Mouse (Mus musculus): ENCODE results near the gene Zfand3. TPM values are rescaled to one million over a fixed set of nuclear protein-coding genes. Genes with fewer than 3 reads are reported as not detected.
A peak's percentile ranks its signal among the peaks of the same experiment; 100 is the strongest.

Gene Zfand3
- polyA plus RNA-seq, 1 experiment from 2014 or later: 68.1 TPM

- peaks cover 59% of the 10 kb centered on the region for H3K36me3 ChIP-seq
- no peaks in the 10 kb centered on the region for H3K9me3 ChIP-seq (replicated peaks)
- no peak overlapping the region for H3K27ac ChIP-seq (replicated peaks)
- no peak for DNase-seq (ENCODE audit: low spot score)
- no peaks in the 10 kb centered on the region for H3K27me3 ChIP-seq (ENCODE audit: low read depth, poor library complexity, severe bottlenecking)
- H3K4me1 ChIP-seq: peaks cover 17% of the 10 kb centered on the region; the same call in 1 of the 2 replicates
- H3K4me3 ChIP-seq: no peak overlapping the region
- WGBS: 89% methylated on average over 6 of the region's 6 CpGs
Measured at GRCm38 (mm10) chr17:30214393-30214792, 209.9 kb downstream of the Zfand3 start.

DNA sequence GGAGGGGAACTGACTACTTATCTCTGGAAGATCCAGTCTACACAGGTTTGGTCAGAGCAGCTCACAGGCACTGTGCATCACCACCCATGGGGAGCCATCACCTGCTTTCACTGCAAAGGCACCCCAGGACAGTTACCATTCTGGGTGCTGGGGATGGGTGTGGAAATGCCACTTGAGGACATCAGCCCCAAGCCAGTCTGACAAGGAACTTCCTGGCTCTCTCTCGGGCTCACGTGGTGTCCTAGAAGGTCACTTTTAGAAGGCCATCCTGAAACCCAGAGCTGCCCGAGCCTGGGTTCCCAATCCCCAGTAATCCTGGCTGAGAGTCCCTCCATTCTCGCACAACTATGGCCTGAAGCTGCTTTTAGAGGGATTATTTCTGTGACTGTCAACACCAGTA lies 211.2 kb downstream of the Zfand3 start:
- Histone ChIP-seq H3K9me3 (replicated peaks) (no peaks in the 10 kb centered on the region), H3K27me3 (ENCODE audit: low read depth, poor library complexity, severe bottlenecking) (no peaks in the 10 kb centered on the region), H3K4me3 (no peak overlapping the region), H3K27ac (replicated peaks) (peak overlapping the region; percentile 30), H3K4me1 (peaks cover 17% of the 10 kb centered on the region; the same call in 1 of the 2 replicates), H3K36me3 (peaks cover 54% of the 10 kb centered on the region)
- WGBS: 77% methylated on average over 4 of the region's 4 CpGs
- no peak for DNase-seq (ENCODE audit: low spot score)

DNA sequence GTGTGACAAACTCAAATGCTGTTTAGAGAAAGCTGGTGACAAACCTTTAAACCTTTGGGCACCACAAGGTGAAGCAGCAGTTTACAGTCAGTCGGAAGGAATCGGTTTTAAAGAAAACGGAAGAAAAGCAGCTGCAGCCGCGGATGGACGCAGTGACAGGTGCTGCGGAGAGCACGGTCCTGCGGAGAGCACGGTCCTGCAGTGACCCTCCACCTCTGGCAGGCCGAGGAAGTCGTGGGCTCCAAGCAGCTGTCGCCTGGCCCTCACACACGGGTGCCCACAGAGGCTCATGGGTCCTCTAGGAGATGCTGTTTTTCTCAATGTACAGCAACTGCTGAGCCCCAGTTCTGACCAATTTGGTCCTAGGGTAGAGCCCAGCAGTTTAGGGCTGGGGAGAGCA lies 217.1 kb downstream of the Zfand3 start:
- 80% methylated on average over 14 of the region's 14 CpGs for WGBS
- DNase-seq (ENCODE audit: low spot score): no peak
- Histone ChIP-seq H3K9me3 (replicated peaks) (no peaks in the 10 kb centered on the region), H3K27me3 (ENCODE audit: low read depth, poor library complexity, severe bottlenecking) (no peaks in the 10 kb centered on the region), H3K4me1 (peaks cover 59% of the 10 kb centered on the region), H3K4me3 (no peak overlapping the region), H3K27ac (replicated peaks) (peak overlapping the region; percentile 69), H3K36me3 (peaks cover 25% of the 10 kb centered on the region)

DNA sequence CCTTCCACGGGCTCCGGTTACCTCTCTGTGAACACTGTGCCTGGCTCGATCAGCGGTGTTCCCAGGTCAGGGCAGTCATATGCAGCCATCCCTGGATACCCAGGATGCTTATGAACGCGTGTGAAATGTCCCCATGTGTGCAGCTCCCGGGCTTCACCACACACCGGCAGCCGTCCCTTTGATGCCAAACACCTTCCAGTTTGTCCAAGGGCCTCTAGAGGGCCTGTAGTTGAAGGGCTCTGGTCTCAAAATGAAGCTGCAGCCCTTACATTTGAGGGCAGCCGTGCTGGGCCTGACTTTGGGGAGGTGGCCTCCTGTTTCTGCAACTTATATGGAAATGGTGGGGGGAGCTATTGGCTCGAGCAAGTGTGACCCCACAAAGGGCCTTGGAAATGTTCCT lies 217.8 kb downstream of the Zfand3 start:
- Histone ChIP-seq H3K9me3 (replicated peaks) (no peaks in the 10 kb centered on the region), H3K27ac (replicated peaks) (peak overlapping the region; percentile 69), H3K4me3 (no peak overlapping the region), H3K36me3 (peaks cover 25% of the 10 kb centered on the region), H3K27me3 (ENCODE audit: low read depth, poor library complexity, severe bottlenecking) (no peaks in the 10 kb centered on the region), H3K4me1 (peaks cover 60% of the 10 kb centered on the region)
- 80% methylated on average over 11 of the region's 11 CpGs for WGBS
- no peak for DNase-seq (ENCODE audit: low spot score)

GRCm38 (mm10) chr17:30222837-30223236 lies 218.3 kb downstream of the Zfand3 start:
- DNase-seq (ENCODE audit: low spot score): no peak
- Histone ChIP-seq H3K9me3 (replicated peaks) (no peaks in the 10 kb centered on the region), H3K4me3 (no peak overlapping the region), H3K27me3 (ENCODE audit: low read depth, poor library complexity, severe bottlenecking) (no peaks in the 10 kb centered on the region), H3K36me3 (peaks cover 23% of the 10 kb centered on the region), H3K27ac (replicated peaks) (peak overlapping the region; percentile 79), H3K4me1 (peaks cover 60% of the 10 kb centered on the region)
- WGBS: 74% methylated on average over 12 of the region's 12 CpGs

- no peaks in the 10 kb centered on the region for H3K9me3 ChIP-seq (replicated peaks)
- no peak overlapping the region for H3K4me3 ChIP-seq
- WGBS: 43% methylated on average over 5 of the region's 5 CpGs
- peak overlapping the region; percentile 79 for H3K27ac ChIP-seq (replicated peaks)
- no peaks in the 10 kb centered on the region for H3K27me3 ChIP-seq (ENCODE audit: low read depth, poor library complexity, severe bottlenecking)
- peaks cover under 1% of the 10 kb centered on the region; the same call in 1 of the 2 replicates for H3K36me3 ChIP-seq
- peak; percentile 49 for DNase-seq (ENCODE audit: low spot score)
- peaks cover 69% of the 10 kb centered on the region for H3K4me1 ChIP-seq
Measured at GRCm38 (mm10) chr17:30225030-30225740, 220.7 kb downstream of the Zfand3 start.

- Histone ChIP-seq H3K27ac (replicated peaks) (no peak overlapping the region), H3K9me3 (replicated peaks) (no peaks in the 10 kb centered on the region), H3K27me3 (ENCODE audit: low read depth, poor library complexity, severe bottlenecking) (no peaks in the 10 kb centered on the region), H3K4me1 (peaks cover 54% of the 10 kb centered on the region), H3K36me3 (no peaks in the 10 kb centered on the region), H3K4me3 (no peak overlapping the region)
- WGBS: 93% methylated on average over 10 of the region's 10 CpGs
- no peak for DNase-seq (ENCODE audit: low spot score)
Measured at GRCm38 (mm10) chr17:30228439-30229215, 224.1 kb downstream of the Zfand3 start.

- Histone ChIP-seq H3K27ac (replicated peaks) (no peak overlapping the region), H3K4me3 (no peak overlapping the region), H3K27me3 (ENCODE audit: low read depth, poor library complexity, severe bottlenecking) (no peaks in the 10 kb centered on the region), H3K36me3 (no peaks in the 10 kb centered on the region), H3K9me3 (replicated peaks) (no peaks in the 10 kb centered on the region), H3K4me1 (peaks cover 36% of the 10 kb centered on the region)
- no peak for DNase-seq (ENCODE audit: low spot score)
- 91% methylated on average over 4 of the region's 4 CpGs for WGBS
Measured at GRCm38 (mm10) chr17:30230428-30230827, 225.9 kb downstream of the Zfand3 start.

DNA sequence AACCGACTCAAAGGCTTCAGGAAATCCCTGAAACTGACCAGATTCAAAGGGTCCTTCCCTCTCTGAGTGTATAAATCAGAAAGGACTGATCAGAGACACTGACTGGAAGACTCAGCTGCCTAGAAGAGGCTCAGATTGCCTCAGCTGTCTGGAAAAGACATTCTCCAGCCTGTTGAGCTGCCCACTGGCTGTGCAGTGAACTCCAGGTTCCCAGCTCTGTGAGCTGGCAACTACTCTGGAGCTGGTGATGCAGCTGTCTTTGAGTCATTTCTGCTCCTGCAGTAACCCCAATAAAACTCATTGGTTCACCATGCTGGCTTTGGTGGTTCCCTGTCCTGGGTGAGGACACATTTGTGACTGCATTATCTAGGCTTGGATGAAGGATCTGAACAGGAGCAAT lies 226.9 kb downstream of the Zfand3 start:
- no peak overlapping the region for H3K27ac ChIP-seq (replicated peaks)
- DNase-seq (ENCODE audit: low spot score): no peak
- H3K4me1 ChIP-seq: peaks cover 33% of the 10 kb centered on the region
- no peaks in the 10 kb centered on the region for H3K9me3 ChIP-seq (replicated peaks)
- H3K4me3 ChIP-seq: no peak overlapping the region
- 84% methylated on average over 1 of the region's 1 CpGs for WGBS
- no peaks in the 10 kb centered on the region for H3K27me3 ChIP-seq (ENCODE audit: low read depth, poor library complexity, severe bottlenecking)
- H3K36me3 ChIP-seq: no peaks in the 10 kb centered on the region

- 48% methylated on average over 4 of the region's 4 CpGs for WGBS
- peak; percentile 62 for DNase-seq (ENCODE audit: low spot score)
- no peaks in the 10 kb centered on the region for H3K36me3 ChIP-seq
- H3K4me3 ChIP-seq: no peak overlapping the region
- H3K4me1 ChIP-seq: peaks cover 31% of the 10 kb centered on the region
- H3K27ac ChIP-seq (replicated peaks): no peak overlapping the region
- H3K9me3 ChIP-seq (replicated peaks): no peaks in the 10 kb centered on the region
- no peaks in the 10 kb centered on the region for H3K27me3 ChIP-seq (ENCODE audit: low read depth, poor library complexity, severe bottlenecking)
Measured at GRCm38 (mm10) chr17:30232698-30233097, 228.2 kb downstream of the Zfand3 start.

DNA sequence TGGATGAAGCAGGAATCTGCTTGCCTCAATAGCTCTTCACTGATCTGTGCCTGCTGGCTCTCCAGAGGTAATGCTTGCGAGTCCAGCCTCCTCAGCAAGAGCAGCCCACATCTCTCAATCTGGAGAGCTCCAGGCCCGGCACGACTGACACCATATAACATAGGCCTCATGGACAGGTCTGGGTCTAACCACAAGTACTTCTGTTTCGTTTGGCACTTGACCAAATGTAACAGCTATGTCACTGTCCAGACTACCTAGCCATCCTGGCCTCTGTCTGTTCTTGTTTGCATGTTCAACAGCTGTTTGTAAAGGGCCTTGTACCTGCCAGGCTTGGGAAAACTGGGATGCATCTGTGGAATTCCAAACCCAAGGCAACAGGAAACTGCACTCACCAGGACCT lies 230.8 kb downstream of the Zfand3 start:
- DNase-seq (ENCODE audit: low spot score): no peak
- H3K27ac ChIP-seq (replicated peaks): no peak overlapping the region
- H3K4me1 ChIP-seq: peaks cover 20% of the 10 kb centered on the region
- no peak overlapping the region for H3K4me3 ChIP-seq
- no peaks in the 10 kb centered on the region for H3K9me3 ChIP-seq (replicated peaks)
- no peaks in the 10 kb centered on the region for H3K36me3 ChIP-seq
- no peaks in the 10 kb centered on the region for H3K27me3 ChIP-seq (ENCODE audit: low read depth, poor library complexity, severe bottlenecking)
- WGBS: 84% methylated on average over 4 of the region's 4 CpGs

DNA sequence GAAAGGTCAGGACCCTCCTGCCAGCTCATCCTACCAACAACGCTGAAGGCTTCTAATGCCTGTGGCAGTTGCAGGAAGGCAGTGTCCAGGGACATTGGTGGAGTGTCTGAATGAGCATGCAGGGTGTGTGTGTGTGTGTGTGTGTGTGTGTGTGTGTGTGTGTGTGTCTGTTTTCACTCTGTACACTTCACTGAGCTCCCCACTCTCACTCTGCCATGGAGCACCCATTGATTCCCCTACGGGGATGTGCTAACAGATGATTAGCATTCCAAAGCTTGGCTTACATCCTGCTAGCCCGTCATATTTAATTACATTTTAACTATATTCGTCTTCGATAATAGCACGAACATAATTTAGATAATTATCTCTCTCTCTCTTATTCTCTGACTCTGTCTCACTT lies 232.1 kb downstream of the Zfand3 start:
- Histone ChIP-seq H3K4me1 (peaks cover 24% of the 10 kb centered on the region), H3K27ac (replicated peaks) (no peak overlapping the region)
- 86% methylated on average over 6 of the region's 6 CpGs for WGBS

GRCm38 (mm10) chr17:30237600-30237999 lies 233.1 kb downstream of the Zfand3 start:
- Histone ChIP-seq H3K4me3 (no peak overlapping the region), H3K36me3 (no peaks in the 10 kb centered on the region), H3K27me3 (ENCODE audit: low read depth, poor library complexity, severe bottlenecking) (no peaks in the 10 kb centered on the region), H3K9me3 (replicated peaks) (no peaks in the 10 kb centered on the region), H3K27ac (replicated peaks) (no peak overlapping the region), H3K4me1 (peaks cover 31% of the 10 kb centered on the region)
- WGBS: 89% methylated on average over 7 of the region's 7 CpGs
- DNase-seq (ENCODE audit: low spot score): no peak

More for the DNA sequence above, 232.1 kb downstream of the Zfand3 start:
- DNase-seq (ENCODE audit: low spot score): no peak
- H3K27me3 ChIP-seq (ENCODE audit: low read depth, poor library complexity, severe bottlenecking): no peaks in the 10 kb centered on the region
- no peak overlapping the region for H3K4me3 ChIP-seq
- no peaks in the 10 kb centered on the region for H3K9me3 ChIP-seq (replicated peaks)
- H3K36me3 ChIP-seq: no peaks in the 10 kb centered on the region

Measured in midbrain, embryonic 10.5 days (tissue).